Mouse (Mus musculus) Muller cell, postnatal 12 days (primary cell): Measurements from ENCODE around the gene Vsx1.

ENCODE experiments used
- DNase-seq: peaks from one replicate; pipeline ENCODE4 v3.0.0-alpha.2; 2015; ENCODE audit errors: inconsistent ontology term

The Vsx1 gene

GRCm38 (mm10) chr2:150667820-150668766 lies 21.1 kb downstream of the Vsx1 start, which contains the start of gene Acss1:
Gene Acss1 (minus strand): TSS chr2:150668500.
- DNase-seq: peak; percentile 66

GRCm38 (mm10) chr2:150667065-150667819 lies 21.9 kb downstream of the Vsx1 start:
- no peak for DNase-seq

GRCm38 (mm10) chr2:150666723-150667064 lies 22.5 kb downstream of the Vsx1 start:
- no peak for DNase-seq

GRCm38 (mm10) chr2:150665534-150666451 lies 23.4 kb downstream of the Vsx1 start:
- no peak for DNase-seq

GRCm38 (mm10) chr2:150665006-150665405 lies 24.2 kb downstream of the Vsx1 start:
- no peak for DNase-seq

GRCm38 (mm10) chr2:150664152-150664920 lies 24.8 kb downstream of the Vsx1 start:
- DNase-seq: no peak

GRCm38 (mm10) chr2:150663255-150663654 lies 25.9 kb downstream of the Vsx1 start:
- DNase-seq: no peak

- DNase-seq: no peak
Measured at GRCm38 (mm10) chr2:150662007-150662406, 27.2 kb downstream of the Vsx1 start.

GRCm38 (mm10) chr2:150660668-150661451 lies 28.3 kb downstream of the Vsx1 start:
- no peak for DNase-seq

- no peak for DNase-seq
Measured at GRCm38 (mm10) chr2:150660049-150660448, 29.1 kb downstream of the Vsx1 start.

GRCm38 (mm10) chr2:150656975-150657768 lies 32.0 kb downstream of the Vsx1 start:
- DNase-seq: no peak

- DNase-seq: no peak
Measured at GRCm38 (mm10) chr2:150656112-150656511, 33.0 kb downstream of the Vsx1 start.

GRCm38 (mm10) chr2:150655290-150655689 lies 33.9 kb downstream of the Vsx1 start:
- no peak for DNase-seq

GRCm38 (mm10) chr2:150654814-150655213 lies 34.3 kb downstream of the Vsx1 start:
- no peak for DNase-seq

GRCm38 (mm10) chr2:150651366-150651765 lies 37.8 kb downstream of the Vsx1 start:
- DNase-seq: no peak

- DNase-seq: no peak
Measured at GRCm38 (mm10) chr2:150650511-150651074, 38.6 kb downstream of the Vsx1 start.

GRCm38 (mm10) chr2:150648300-150648895 lies 40.8 kb downstream of the Vsx1 start:
- DNase-seq: no peak

GRCm38 (mm10) chr2:150647681-150648299 lies 41.4 kb downstream of the Vsx1 start:
- no peak for DNase-seq
